Mouse (Mus musculus): ENCODE measurements around the gene Rnase10.
"Not testable (repeated sequence)": the region's sequence is repeated elsewhere in the genome, so short reads cannot be mapped to it uniquely, and the experiment has no call there.

The Rnase10 gene

DNA sequence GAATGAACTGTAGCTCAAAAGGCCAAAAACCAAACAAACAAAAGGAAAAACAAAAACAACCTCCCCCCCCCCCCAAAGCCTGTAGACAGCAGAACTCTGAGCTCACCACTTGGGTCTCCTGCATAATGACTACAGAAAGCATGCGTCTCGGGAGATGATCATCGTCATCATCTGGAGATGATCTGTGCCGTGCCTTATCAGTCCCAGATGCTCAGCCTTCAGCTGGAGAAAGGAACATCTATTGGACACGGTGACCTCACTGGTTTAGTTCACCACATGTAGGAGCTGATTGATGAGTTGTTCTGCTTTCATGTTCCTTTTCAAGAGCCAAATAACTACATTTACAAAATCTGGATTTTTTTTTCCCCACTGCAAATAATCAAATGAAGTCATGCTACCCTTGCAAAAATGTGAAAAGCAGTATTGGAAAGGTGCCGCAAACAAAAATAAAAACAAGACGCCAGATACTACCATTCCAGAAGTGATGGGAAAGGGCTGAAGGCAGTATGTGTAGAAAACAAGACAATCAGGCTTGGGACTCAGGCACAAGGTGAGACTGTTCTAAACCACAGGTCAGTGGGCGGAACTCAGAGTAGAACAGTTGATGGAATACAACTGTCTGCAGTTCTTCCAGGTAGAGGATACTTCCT, at the start of gene Rnase10:
Gene Rnase10 (plus strand): TSS at position 600 of the 650 bp plus-strand sequence.
- ATAC-seq (ENCODE audit: insufficient number of reproducible peaks, low FRiP score, low TSS enrichment) = no peak

DNA sequence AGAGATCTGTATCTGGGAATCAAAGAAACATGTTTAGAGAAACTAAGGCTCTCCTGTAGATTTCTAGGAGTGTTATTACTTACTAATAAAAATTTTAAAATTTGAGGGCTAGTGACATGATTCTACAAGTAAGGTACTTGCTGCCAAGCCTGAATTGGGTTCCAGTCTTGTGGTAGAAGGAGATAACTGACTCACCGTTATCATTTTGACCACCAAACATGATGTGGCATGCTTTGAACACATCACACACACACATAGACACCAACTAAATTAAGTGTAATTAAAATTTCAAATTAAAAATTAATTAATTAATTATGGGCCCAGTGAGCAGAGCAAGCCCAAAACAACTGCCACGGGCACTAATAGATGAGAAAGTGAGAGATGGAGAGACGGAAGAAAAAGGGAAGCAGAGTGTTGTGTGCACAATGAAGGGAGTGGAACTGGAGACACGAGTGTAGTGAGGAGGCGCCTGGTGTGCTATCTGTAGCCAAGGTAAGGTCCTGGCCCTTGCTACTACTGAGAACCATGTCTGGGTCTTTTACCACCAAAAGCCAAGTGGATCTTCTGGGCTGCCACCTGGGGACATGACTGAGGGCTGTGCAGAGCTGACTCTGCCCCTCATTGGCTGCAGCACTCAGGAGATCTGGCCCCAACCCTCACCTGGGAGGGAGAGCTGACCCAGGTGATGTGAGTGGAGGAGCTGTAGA, 49.1 kb upstream of the Rnase10 start:
- not testable (repeated sequence) for ATAC-seq (ENCODE audit: insufficient number of reproducible peaks, low FRiP score, low TSS enrichment)

- no peak for ATAC-seq (ENCODE audit: insufficient number of reproducible peaks, low FRiP score, low TSS enrichment)
Measured at GRCm38 (mm10) chr14:50968216-50968980, 39.2 kb upstream of the Rnase10 start.

DNA sequence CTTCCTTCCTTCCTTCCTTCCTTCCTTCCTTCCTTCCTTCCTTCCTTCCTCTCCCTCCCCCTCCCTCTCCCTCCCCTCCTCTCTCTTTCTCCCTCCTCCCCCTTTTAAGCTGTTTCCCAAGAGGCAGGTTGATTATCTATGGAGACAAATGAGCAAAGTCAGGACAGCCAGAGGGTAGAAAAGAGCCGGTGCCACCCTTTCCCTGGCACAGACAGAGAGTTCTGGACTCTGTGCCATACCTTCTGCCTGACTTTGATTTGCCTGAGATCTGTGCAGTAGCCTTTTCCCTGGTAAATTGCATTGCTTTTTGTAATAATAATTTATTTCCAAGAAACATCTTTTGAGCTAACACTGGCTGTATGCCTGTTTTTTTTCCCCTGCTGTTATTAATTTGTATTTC, 38.5 kb upstream of the Rnase10 start:
- no peak for ATAC-seq (ENCODE audit: insufficient number of reproducible peaks, low FRiP score, low TSS enrichment)

DNA sequence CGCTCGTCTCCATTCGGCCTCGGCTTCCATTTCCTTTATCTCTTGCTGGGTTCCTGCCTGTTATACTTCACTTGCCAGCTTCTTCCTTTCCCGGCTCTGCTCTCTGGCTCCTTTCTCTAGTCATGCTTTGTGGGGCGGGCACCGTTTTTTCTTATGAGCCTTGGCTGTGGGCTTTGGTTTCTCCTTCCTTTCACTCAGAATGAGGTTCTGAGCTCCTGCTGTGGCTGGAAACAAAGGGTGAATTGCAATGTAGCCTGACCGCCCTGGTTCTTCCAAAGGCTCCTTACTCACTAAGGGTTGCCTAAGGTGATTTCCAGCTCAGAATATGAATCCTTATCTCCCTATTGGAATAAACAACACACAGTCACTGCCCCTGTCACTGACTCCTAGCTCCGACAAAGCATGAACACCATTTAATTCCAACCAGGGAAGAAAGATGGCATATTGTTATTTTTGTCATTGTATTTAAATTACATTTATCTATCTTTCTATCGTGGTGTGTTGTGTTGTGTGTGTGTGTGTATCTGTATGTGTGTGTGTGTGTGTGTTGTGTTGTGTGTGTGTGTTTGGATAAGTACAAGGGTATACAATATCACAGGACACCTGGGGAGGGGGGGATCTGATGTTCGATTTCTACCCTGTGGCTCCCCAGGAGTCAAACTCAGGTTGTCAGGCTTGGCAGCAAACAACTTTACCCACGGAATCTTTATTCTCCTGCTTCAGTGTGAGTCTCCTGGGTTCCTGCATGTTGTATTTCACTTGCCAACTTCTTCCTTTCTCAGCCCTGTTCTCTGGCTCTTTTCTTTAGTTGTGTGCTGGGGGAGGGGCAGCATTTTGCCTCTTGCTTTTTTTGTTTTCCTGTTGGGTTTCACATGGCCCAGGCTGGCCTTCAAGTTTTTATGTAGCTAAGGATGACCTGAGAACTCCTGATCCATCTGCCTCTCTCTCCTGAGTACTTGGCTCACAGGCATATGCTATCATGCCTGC, 37.7 kb upstream of the Rnase10 start:
- peak; percentile 68 for ATAC-seq (ENCODE audit: insufficient number of reproducible peaks, low FRiP score, low TSS enrichment)

DNA sequence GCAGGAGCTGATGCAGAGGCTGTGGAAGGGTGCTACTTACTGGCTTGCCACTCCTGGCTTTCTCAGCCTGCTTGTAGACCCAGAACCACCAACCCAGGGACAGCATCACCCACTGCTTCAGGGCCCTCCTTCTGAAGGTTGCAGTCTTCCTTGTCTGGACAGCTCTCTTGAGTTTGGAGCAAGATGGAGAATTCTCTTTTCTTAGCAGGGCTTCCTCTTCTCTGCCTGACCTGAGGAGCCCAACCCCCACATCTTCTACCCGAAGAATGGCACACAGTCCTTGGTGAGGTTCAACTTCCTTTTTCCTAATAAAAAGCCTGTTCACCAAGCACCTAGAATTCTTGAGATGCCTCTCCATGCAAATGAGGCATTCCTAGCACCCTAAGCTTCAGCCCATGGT, 36.7 kb upstream of the Rnase10 start:
- no peak for ATAC-seq (ENCODE audit: insufficient number of reproducible peaks, low FRiP score, low TSS enrichment)

- ATAC-seq (ENCODE audit: insufficient number of reproducible peaks, low FRiP score, low TSS enrichment) = not testable (repeated sequence)
Measured at GRCm38 (mm10) chr14:50973054-50973453, 34.5 kb upstream of the Rnase10 start.

DNA sequence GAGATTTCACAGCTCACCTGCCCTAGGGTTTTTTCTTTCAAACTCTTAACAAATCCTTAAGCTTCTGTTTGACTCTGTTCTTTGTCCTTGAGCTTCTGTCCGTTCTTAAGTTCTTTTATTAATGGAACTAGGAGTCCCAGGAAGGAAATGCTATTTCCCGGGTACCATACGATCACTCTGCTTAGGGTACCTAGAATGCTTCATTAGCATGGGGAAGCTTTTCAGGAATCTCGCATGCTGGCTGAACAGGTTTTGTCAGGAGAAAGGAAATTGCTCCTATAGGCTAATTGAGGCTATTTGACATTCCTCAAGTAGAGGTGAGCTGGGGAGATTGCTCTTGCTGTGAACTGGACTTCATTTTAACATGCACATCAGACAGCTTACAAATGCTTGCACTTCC, 33.9 kb upstream of the Rnase10 start:
- no peak for ATAC-seq (ENCODE audit: insufficient number of reproducible peaks, low FRiP score, low TSS enrichment)

GRCm38 (mm10) chr14:50975001-50975400, 32.5 kb upstream of the Rnase10 start:
- no peak for ATAC-seq (ENCODE audit: insufficient number of reproducible peaks, low FRiP score, low TSS enrichment)

DNA sequence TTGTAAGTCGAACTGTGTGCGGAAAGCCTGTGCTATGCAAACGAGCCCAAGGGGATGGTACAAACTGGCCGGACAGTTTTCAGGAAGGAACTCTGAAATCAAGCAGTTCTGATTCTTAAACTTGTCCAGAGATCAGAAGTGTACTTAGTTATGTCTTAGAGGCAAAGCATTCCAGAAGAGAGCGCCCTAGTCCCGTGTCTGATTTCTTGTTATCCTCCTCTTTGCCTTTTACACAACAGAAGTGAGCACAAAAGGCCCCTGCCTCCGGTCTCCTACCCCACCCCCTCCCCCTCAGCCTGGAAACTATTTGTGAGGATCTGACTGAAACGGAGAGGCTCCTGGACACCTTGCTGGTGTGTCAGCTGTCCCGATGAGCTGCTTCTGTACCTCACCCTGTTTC, 30.9 kb upstream of the Rnase10 start:
- no peak for ATAC-seq (ENCODE audit: insufficient number of reproducible peaks, low FRiP score, low TSS enrichment)

GRCm38 (mm10) chr14:50978451-50978850, 29.1 kb upstream of the Rnase10 start:
- not testable (repeated sequence) for ATAC-seq (ENCODE audit: insufficient number of reproducible peaks, low FRiP score, low TSS enrichment)

- ATAC-seq (ENCODE audit: insufficient number of reproducible peaks, low FRiP score, low TSS enrichment) = no peak
Measured at GRCm38 (mm10) chr14:50979631-50980030, 27.9 kb upstream of the Rnase10 start.

- ATAC-seq (ENCODE audit: insufficient number of reproducible peaks, low FRiP score, low TSS enrichment) = no peak
Measured at GRCm38 (mm10) chr14:50981207-50981606, 26.3 kb upstream of the Rnase10 start.

DNA sequence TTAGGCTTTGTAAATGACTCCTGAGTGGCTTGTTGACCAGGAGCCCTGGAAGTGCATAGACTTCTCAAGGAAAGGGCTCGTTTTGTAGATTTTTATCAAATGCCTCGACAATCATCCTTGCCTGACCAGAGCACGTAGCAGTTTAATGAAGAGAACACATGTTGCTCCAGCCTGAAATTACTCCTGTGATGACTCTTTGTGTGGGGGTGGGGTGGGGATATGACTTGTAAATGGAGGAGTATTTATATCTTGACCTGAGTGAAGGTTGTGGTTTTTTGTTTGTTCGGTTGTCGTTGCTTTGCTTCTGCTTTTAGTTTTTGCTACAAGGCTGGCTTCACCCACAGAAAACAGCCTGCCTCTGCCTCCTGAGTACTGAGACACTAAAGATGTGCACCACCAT, 25.7 kb upstream of the Rnase10 start:
- ATAC-seq (ENCODE audit: insufficient number of reproducible peaks, low FRiP score, low TSS enrichment) = no peak

DNA sequence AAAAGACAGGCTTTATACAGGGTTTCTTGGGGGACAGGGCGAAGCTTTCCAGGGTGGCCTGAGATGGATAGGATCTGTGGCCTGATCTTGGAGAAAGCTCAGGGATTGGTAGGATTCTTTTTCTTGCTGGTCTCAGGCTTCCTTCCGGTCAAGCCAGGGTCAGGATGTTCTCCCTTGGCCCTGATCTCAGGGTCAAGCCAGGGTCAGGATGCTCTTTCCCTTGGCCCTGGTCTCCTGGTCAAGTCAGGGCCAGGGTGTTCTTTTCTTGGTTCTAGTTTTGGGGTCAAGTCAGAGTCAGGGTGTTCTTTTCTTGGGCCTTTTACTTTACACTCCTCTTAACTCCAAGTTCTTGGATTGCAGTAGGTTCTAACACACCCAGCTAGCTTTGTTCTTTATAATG, 19.9 kb upstream of the Rnase10 start:
- no peak for ATAC-seq (ENCODE audit: insufficient number of reproducible peaks, low FRiP score, low TSS enrichment)

GRCm38 (mm10) chr14:50991037-50991436, 16.5 kb upstream of the Rnase10 start:
- ATAC-seq (ENCODE audit: insufficient number of reproducible peaks, low FRiP score, low TSS enrichment) = no peak

- no peak for ATAC-seq (ENCODE audit: insufficient number of reproducible peaks, low FRiP score, low TSS enrichment)
Measured at GRCm38 (mm10) chr14:50997088-50997487, 10.5 kb upstream of the Rnase10 start.

DNA sequence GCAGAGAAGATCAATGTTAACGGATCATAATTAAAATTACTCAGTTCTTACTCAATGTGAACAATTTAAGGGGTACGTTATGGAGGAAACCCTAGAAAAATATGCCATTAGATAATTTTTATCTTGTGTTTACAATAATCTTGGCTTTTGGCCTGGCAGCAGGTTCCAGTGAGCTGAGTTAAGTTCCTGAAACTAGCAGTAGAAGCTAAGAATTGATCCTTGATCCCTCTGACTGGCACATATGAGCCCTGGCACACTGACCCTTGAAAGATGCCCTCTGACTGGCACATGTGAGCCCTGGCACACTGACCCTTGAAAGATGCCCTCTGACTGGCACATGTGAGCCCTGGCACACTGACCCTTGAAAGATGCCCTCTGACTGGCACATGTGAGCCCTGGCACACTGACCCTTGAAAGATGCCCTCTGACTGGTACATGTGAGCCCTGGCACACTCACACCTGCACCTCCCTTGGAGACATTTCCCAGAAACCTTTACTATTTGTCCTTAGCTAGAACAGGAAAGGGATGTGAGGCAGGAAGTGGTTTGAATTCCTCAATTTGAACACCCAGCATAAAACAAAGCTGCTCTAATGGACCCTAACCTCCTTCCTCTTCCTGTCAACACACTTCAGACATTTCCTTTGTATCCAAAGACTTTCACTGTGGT, 9.4 kb upstream of the Rnase10 start:
- ATAC-seq (ENCODE audit: insufficient number of reproducible peaks, low FRiP score, low TSS enrichment) = no peak

DNA sequence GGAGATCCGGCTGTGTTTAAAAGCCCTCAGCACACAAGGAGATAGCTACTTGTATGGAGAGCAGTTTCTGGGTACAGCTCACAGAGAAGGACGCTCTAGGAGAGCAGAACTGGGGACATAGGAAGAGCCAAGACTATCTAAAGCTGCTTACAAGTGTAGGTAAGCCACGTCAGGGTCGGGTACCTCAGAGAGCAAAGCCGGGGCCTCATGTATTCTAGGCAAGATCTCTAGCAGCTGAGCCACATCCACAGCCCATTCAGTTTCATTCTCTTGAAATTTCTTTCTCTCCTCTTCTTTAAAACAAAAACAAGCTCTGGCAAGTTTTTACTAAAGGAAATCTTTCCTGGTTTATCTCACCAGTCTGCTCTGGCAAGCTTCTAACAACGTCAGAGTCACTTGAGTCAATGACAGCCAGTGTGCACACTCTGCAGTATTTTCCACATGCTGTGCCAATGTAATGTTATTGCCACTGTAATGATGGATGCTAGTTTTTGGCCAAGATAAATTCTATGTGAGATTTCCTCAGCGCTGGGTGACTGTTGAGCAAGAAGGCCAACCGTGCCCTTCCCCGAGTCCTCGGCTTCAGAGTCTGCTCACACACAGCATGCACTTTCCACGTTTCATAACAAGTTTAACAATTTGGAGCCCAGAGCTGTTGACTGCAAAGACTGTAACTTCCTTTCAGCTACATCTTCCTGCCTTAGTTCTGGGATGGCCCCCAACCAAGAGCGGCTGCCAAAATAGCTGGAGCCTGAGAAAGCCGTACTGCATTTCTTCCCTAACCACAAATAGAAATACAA, 563 bp downstream of the Rnase10 start:
- ATAC-seq (ENCODE audit: insufficient number of reproducible peaks, low FRiP score, low TSS enrichment) = no peak

Data from cerebellum, adult (tissue).